Mouse (Mus musculus) lung, adult 2 months (tissue): ENCODE results near the gene Lyrm7. TPM values are rescaled to one million over a fixed set of nuclear protein-coding genes. Genes with fewer than 3 reads are reported as not detected.

ENCODE experiments used
- DNase-seq: peaks from one replicate; pipeline ENCODE4 v3.0.0; 2022
- H3K4me1 ChIP-seq: fragments of 200-500 bp; 2 replicates; pipeline ENCODE4 v1.6.1; 2011; ENCODE audit warnings: low read length; ENCODE audit not compliant: control insufficient read depth, insufficient read depth
- H3K4me3 ChIP-seq: fragments of 200-500 bp; replicated peaks from 2 replicates; pipeline ENCODE3; 2011; ENCODE audit warnings: low read depth, mild to moderate bottlenecking, control low read depth, low read length; ENCODE audit errors: extremely low read depth
- CTCF ChIP-seq: fragments of 200-500 bp; IDR thresholded peaks from 2 replicates; pipeline ENCODE4 v1.5.1; 2011; ENCODE audit warnings: mild to moderate bottlenecking, low read length, control low read depth; ENCODE audit not compliant: insufficient read depth
- POLR2A ChIP-seq: fragments of 200-500 bp; IDR thresholded peaks from 2 replicates; pipeline ENCODE4 v1.6.1; 2011; ENCODE audit warnings: low read depth, mild to moderate bottlenecking, control low read depth, low read length, borderline replicate concordance; ENCODE audit errors: extremely low read depth
- WGBS: fragments of 180-500 bp; shearing (Covaris S2); methylation state at CpG from one replicate; pipeline ENCODE4 v1.1.7; 2018; 5-methylcytosine and 5-hydroxymethylcytosine counted together
- polyA plus RNA-seq: library from polyadenylated mRNA; depleted of rRNA; stranded (reverse); fragments of >200 nt; gene quantifications from 2 replicates; pipeline ENCODE4 v1.2.3, GENCODE M21; 2012

The Lyrm7 gene
- polyA plus RNA-seq, 1 experiment: 0.40 TPM

- Histone ChIP-seq H3K4me1 (no peaks in the 10 kb centered on the region), H3K4me3 (no peak overlapping the region)
- no peak for DNase-seq
- 90% methylated on average over 12 of the region's 12 CpGs for WGBS
- TF ChIP-seq CTCF (no peak), POLR2A (no peak)
Measured at GRCm38 (mm10) chr11:54851656-54852055, 9.1 kb downstream of the Lyrm7 start.

- 60% methylated on average over 10 of the region's 10 CpGs for WGBS
- no peak for TF ChIP-seq CTCF
- TF ChIP-seq POLR2A: no peak
Measured at GRCm38 (mm10) chr11:54849961-54850758, 10.6 kb downstream of the Lyrm7 start.

GRCm38 (mm10) chr11:54845470-54846442 lies 15.0 kb downstream of the Lyrm7 start:
- 41% methylated on average over 8 of the region's 8 CpGs for WGBS
- TF ChIP-seq POLR2A (no peak), CTCF (no peak)
- H3K4me1 ChIP-seq: peaks cover 3% of the 10 kb centered on the region; the same call in 1 of the 2 replicates
- no peak overlapping the region for H3K4me3 ChIP-seq
- no peak for DNase-seq

More at GRCm38 (mm10) chr11:54849961-54850758, 10.6 kb downstream of the Lyrm7 start:
- Histone ChIP-seq H3K4me1 (peaks cover 3% of the 10 kb centered on the region; the same call in 1 of the 2 replicates), H3K4me3 (no peak overlapping the region)
- DNase-seq: no peak

GRCm38 (mm10) chr11:54844959-54845358 lies 15.8 kb downstream of the Lyrm7 start:
- 58% methylated on average over 5 of the region's 5 CpGs for WGBS
- DNase-seq: no peak
- Histone ChIP-seq H3K4me3 (no peak overlapping the region), H3K4me1 (peaks cover 3% of the 10 kb centered on the region; the same call in 1 of the 2 replicates)
- TF ChIP-seq CTCF (no peak), POLR2A (no peak)

- no peak for DNase-seq
- TF ChIP-seq CTCF (no peak), POLR2A (no peak)
Measured at GRCm38 (mm10) chr11:54844424-54844823, 16.3 kb downstream of the Lyrm7 start.

GRCm38 (mm10) chr11:54840891-54841290 lies 19.8 kb downstream of the Lyrm7 start:
- no peak overlapping the region for H3K4me3 ChIP-seq
- TF ChIP-seq CTCF: no peak
- no peak for TF ChIP-seq POLR2A
- peaks cover 3% of the 10 kb centered on the region; the same call in 1 of the 2 replicates for H3K4me1 ChIP-seq
- 94% methylated on average over 11 of the region's 11 CpGs for WGBS
- no peak for DNase-seq

More at GRCm38 (mm10) chr11:54844424-54844823, 16.3 kb downstream of the Lyrm7 start:
- H3K4me1 ChIP-seq: peaks cover 3% of the 10 kb centered on the region; the same call in 1 of the 2 replicates
- no peak overlapping the region for H3K4me3 ChIP-seq
- WGBS: 34% methylated on average over 9 of the region's 9 CpGs

- TF ChIP-seq CTCF (no peak), POLR2A (no peak)
- no peak for DNase-seq
- Histone ChIP-seq H3K4me3 (no peak overlapping the region), H3K4me1 (no peaks in the 10 kb centered on the region)
- 86% methylated on average over 4 of the region's 4 CpGs for WGBS
Measured at GRCm38 (mm10) chr11:54839696-54840095, 21.0 kb downstream of the Lyrm7 start.

- no peak for TF ChIP-seq CTCF
- no peak for TF ChIP-seq POLR2A
- no peak for DNase-seq
- H3K4me1 ChIP-seq: no peaks in the 10 kb centered on the region
- H3K4me3 ChIP-seq: no peak overlapping the region
- WGBS: 76% methylated on average over 9 of the region's 9 CpGs
Measured at GRCm38 (mm10) chr11:54836106-54836505, 24.6 kb downstream of the Lyrm7 start.

GRCm38 (mm10) chr11:54834596-54834995 lies 26.1 kb downstream of the Lyrm7 start:
- Histone ChIP-seq H3K4me3 (no peak overlapping the region), H3K4me1 (no peaks in the 10 kb centered on the region)
- no peak for TF ChIP-seq CTCF
- no peak for TF ChIP-seq POLR2A
- no peak for DNase-seq
- 60% methylated on average over 2 of the region's 2 CpGs for WGBS

- no peak for DNase-seq
- TF ChIP-seq POLR2A (no peak), CTCF (no peak)
- Histone ChIP-seq H3K4me1 (no peaks in the 10 kb centered on the region), H3K4me3 (no peak overlapping the region)
- WGBS: 89% methylated on average over 4 of the region's 4 CpGs
Measured at GRCm38 (mm10) chr11:54833833-54834232, 26.9 kb downstream of the Lyrm7 start.
